26 mouse cellular contexts compared by ENCODE assay signal in the genomic region with DNA sequence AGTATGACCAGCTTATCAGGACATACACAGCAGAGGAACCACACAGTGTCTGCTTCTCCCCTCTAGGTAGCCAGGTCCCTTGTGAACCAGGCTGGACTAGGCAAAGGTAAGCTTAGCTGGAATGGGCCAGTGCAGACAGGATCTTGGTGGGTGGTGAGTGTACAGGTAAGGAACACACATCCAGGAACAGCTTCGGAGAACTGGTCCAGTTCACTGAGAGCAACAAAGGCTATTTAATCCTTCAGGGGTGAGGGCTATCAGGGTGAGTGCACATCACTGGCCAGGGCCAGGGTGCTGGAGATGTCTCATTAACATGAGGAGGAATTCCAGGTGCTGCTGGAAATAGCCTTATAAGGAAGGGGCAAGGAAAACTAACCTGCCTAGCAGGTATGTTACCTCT.
DNase-seq lines count a peak whose midpoint lies in the region; ATAC-seq and TF ChIP-seq lines count a peak whose summit lies in the region.
"Had no signal": no experiment of that assay in that cellular context is flagged by ENCODE, and none has a peak within 500 bp of the region (broad histone marks: within the 10 kb centered on the region; RNA-seq: fewer than 3 reads in every experiment).

No protein-coding gene starts in this region.

- no peak for TF ChIP-seq CTCF in kidney, adult 2 months (conservative IDR thresholded peaks at IDR 0.05; ENCODE audit: insufficient read depth, insufficient read length, low read depth, low read length)
- no peak for TF ChIP-seq CTCF in kidney, postnatal 0 days (IDR thresholded peaks at IDR 0.05; ENCODE audit: low read depth)

- no peaks in the 10 kb centered on the region for H3K27me3 ChIP-seq in kidney, adult 2 months (replicated peaks; ENCODE audit: control insufficient read depth, insufficient read depth, low read length)
- no peaks in the 10 kb centered on the region for H3K27me3 ChIP-seq in kidney, embryonic 14.5 days (ENCODE audit: control insufficient read depth, insufficient read depth, low read length)
- no peaks in the 10 kb centered on the region for H3K27me3 ChIP-seq in kidney, postnatal 0 days (ENCODE audit: insufficient read depth, low read length)
- H3K27me3 ChIP-seq: embryonic facial prominence, embryonic 12.5 days had no signal

- DNase-seq in kidney, adult 11 months: peak; percentile 17
- DNase-seq in kidney, postnatal 4 days: no peak
- peak; percentile 18 for DNase-seq in kidney, adult 2 months
- no peak for DNase-seq in kidney, postnatal 0 days (ENCODE audit: low spot score)
- no peak for DNase-seq in gastrocnemius, postnatal 14 days
- DNase-seq in gastrocnemius, postnatal 36 days: no peak
- DNase-seq: adrenal gland, adult 8-10 months; adrenal gland, postnatal 25 days; cerebellum, adult 11-12 months; cerebellum, adult 9-11 months; cerebellum, postnatal 25 days; forebrain, postnatal 0 days; gastrocnemius, adult 2 months; gastrocnemius, postnatal 25 days; heart, adult 2 months; heart, postnatal 14 days; heart, postnatal 4 days had no signal

- H3K4me3 ChIP-seq in kidney, adult 2 months (ENCODE audit: insufficient read depth, low read depth, low read length): no peak overlapping the region
- H3K4me3 ChIP-seq in kidney, embryonic 14.5 days (ENCODE audit: low read length): no peak overlapping the region
- H3K4me3 ChIP-seq in kidney, postnatal 0 days (replicated peaks; ENCODE audit: low read depth, low read length): no peak overlapping the region
- H3K4me3 ChIP-seq: embryonic facial prominence, embryonic 12.5 days; embryonic facial prominence, embryonic 15.5 days; gastrocnemius, adult 2 months; heart, adult 2 months; heart, embryonic 10.5 days; heart, embryonic 13.5 days had no signal

- H3K4me2 ChIP-seq in kidney, embryonic 14.5 days (replicated peaks; ENCODE audit: low read depth, low read length): no peak overlapping the region
- no peak overlapping the region for H3K4me2 ChIP-seq in kidney, postnatal 0 days (ENCODE audit: low read length)
- H3K4me2 ChIP-seq: embryonic facial prominence, embryonic 12.5 days; embryonic facial prominence, embryonic 15.5 days; heart, embryonic 13.5 days; hindbrain, embryonic 14.5 days had no signal

- no peaks in the 10 kb centered on the region for H3K36me3 ChIP-seq in kidney, adult 2 months (ENCODE audit: control insufficient read depth, insufficient read depth, low read length)
- no peaks in the 10 kb centered on the region for H3K36me3 ChIP-seq in kidney, embryonic 14.5 days (ENCODE audit: control insufficient read depth, insufficient read depth, low read length)
- no peaks in the 10 kb centered on the region for H3K36me3 ChIP-seq in kidney, postnatal 0 days (ENCODE audit: insufficient read depth, low read length)
- H3K36me3 ChIP-seq: embryonic facial prominence, embryonic 12.5 days; embryonic facial prominence, embryonic 15.5 days; heart, embryonic 10.5 days; heart, embryonic 13.5 days had no signal

- intact Hi-C loops in gastrocnemius, postnatal 14 days (cut with DNase I; ENCODE audit: low total_unique reads): no loop called here
- intact Hi-C loops in gastrocnemius, postnatal 36 days (cut with DNase I): no loop called here

- TF ChIP-seq POLR2A in kidney, adult 2 months (IDR thresholded peaks at IDR 0.05; ENCODE audit: low read depth, low read length): no peak

- H3K4me1 ChIP-seq in kidney, adult 2 months (ENCODE audit: control insufficient read depth, insufficient read depth, low read length): no peaks in the 10 kb centered on the region
- peaks cover 21% of the 10 kb centered on the region; the same call in 1 of the 2 replicates for H3K4me1 ChIP-seq in kidney, embryonic 14.5 days (ENCODE audit: control insufficient read depth, insufficient read depth, low read length)
- H3K4me1 ChIP-seq in kidney, postnatal 0 days (replicated peaks; ENCODE audit: insufficient read depth, low read length): 0 out of 2 replicates have a peak, but pooled peaks cover 3% of the 10 kb centered on the region
- H3K4me1 ChIP-seq: heart, embryonic 13.5 days had no signal

- H3K27ac ChIP-seq in kidney, adult 2 months (ENCODE audit: insufficient read depth, low read depth, low read length): 0 out of 2 replicates have a peak overlapping the region, but pooled peaks have one; percentile 9
- no peak overlapping the region for H3K27ac ChIP-seq in kidney, embryonic 14.5 days (ENCODE audit: low read depth, low read length)
- H3K27ac ChIP-seq in kidney, postnatal 0 days: peak overlapping the region; percentile 31; the same call in 1 of the 2 replicates
- H3K27ac ChIP-seq: embryonic facial prominence, embryonic 12.5 days; embryonic facial prominence, embryonic 15.5 days; gastrocnemius, adult 2 months; heart, adult 2 months; heart, embryonic 10.5 days; heart, embryonic 13.5 days; hindbrain, embryonic 14.5 days had no signal

- 54% methylated on average over 1 of the region's 1 CpGs for WGBS in kidney, adult 2 months
- WGBS in kidney, embryonic 14.5 days: 48% methylated on average over 1 of the region's 1 CpGs
- 29% methylated on average over 1 of the region's 1 CpGs for WGBS in kidney, postnatal 0 days

- peak; percentile 29; the same call in 1 of the 2 replicates for ATAC-seq in kidney, embryonic 14.5 days (ENCODE audit: low FRiP score, low TSS enrichment)
- ATAC-seq in kidney, postnatal 0 days (replicated peaks; ENCODE audit: low FRiP score, low read depth): peak; percentile 58
- no peak for ATAC-seq in megakaryocyte, adult 5-6 weeks (ENCODE audit: poor library complexity, severe bottlenecking)
- ATAC-seq: activated CD4-positive, CD25-positive, alpha-beta regulatory T cell, adult 4 months; forebrain, embryonic 14.5 days; forebrain, postnatal 0 days had no signal

- no peak overlapping the region for H3K9ac ChIP-seq in kidney, embryonic 14.5 days (ENCODE audit: low read depth, low read length)
- H3K9ac ChIP-seq in kidney, postnatal 0 days (ENCODE audit: low read depth, low read length): no peak overlapping the region
- H3K9ac ChIP-seq: embryonic facial prominence, embryonic 12.5 days; embryonic facial prominence, embryonic 15.5 days; forebrain, postnatal 0 days; heart, embryonic 13.5 days; hindbrain, embryonic 14.5 days had no signal

- H3K9me3 ChIP-seq in kidney, embryonic 14.5 days (ENCODE audit: control insufficient read depth, low read length): no peaks in the 10 kb centered on the region
- no peaks in the 10 kb centered on the region for H3K9me3 ChIP-seq in kidney, postnatal 0 days (replicated peaks; ENCODE audit: low read length)
- H3K9me3 ChIP-seq: embryonic facial prominence, embryonic 12.5 days; embryonic facial prominence, embryonic 15.5 days; heart, embryonic 10.5 days; heart, embryonic 13.5 days had no signal

Comparison
In these comparisons a context has a peak if more than half of its experiments do, and no peak if none do; other contexts are left out.
1. DNase-seq: peak in kidney, adult 11 months (single experiment) and kidney, adult 2 months (single experiment); none in kidney, postnatal 4 days (0 of 2), kidney, postnatal 0 days (single experiment), gastrocnemius, postnatal 14 days (single experiment) and gastrocnemius, postnatal 36 days (0 of 2).